Mouse (Mus musculus): ENCODE measurements around the gene Onecut1. TPM values are rescaled to one million over a fixed set of nuclear protein-coding genes. Genes with fewer than 3 reads are reported as not detected.

Gene Onecut1
- 0.97 and 1.2 TPM in 2 replicates for polyA plus RNA-seq (2012; rRNA removed)

DNA sequence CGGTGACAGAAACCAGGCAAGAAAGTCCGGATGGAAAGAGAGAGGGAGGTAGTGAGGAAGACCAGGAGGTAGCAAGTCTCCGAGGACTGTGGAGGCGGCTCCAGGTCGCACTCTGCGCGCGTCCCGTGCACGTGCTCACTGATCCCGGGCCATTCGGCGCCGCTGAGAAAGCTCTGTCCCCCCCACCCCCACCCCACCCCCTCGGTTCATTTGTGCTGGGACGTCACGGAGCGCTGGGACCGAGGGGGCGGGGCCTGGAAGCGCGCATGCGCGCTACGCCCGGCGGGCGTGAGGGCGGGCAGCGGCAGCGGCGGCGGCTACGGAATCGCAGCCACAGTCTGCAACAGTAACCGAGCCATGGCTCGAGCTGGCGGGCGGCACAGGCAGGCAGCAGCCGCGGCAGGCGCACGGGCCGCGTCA lies at the start of gene Onecut1:
TSS of gene Onecut1 (plus strand) at position 361 of the 420 bp plus-strand sequence.

Other genes starting within 250 kb of the Onecut1 start
- gene Fam214a, start 91.0 kb downstream of the Onecut1 start, polyA plus RNA-seq (2012; rRNA removed): 19.9 and 21.5 TPM in 2 replicates
- 85.2 and 87.3 TPM in 2 replicates for gene Arpp19, start 175.7 kb downstream of the Onecut1 start, polyA plus RNA-seq (2012; rRNA removed)
- gene Myo5a, start 209.1 kb downstream of the Onecut1 start, polyA plus RNA-seq (2012; rRNA removed): 56.5 and 56.7 TPM in 2 replicates